Mouse (Mus musculus) ES-E14 (cell line): ENCODE results near the gene Ifi27. TPM values are rescaled to one million over a fixed set of nuclear protein-coding genes. Genes with fewer than 3 reads are reported as not detected.

ENCODE experiments used
- DNase-seq: peaks from one replicate; pipeline ENCODE4 v3.0.0-alpha.2; 2013; ENCODE audit warnings: low read depth, low spot score
- H3K27ac ChIP-seq: 2 replicates; pipeline ENCODE4 v1.5.1; 2012; ENCODE audit warnings: low read depth, mild to moderate bottlenecking, low read length, moderate library complexity, mixed read lengths; ENCODE audit not compliant: poor library complexity, insufficient read depth, severe bottlenecking
- H3K36me3 ChIP-seq: 2 replicates; pipeline ENCODE4 v1.6.1; 2012; ENCODE audit warnings: mild to moderate bottlenecking, low read length, moderate library complexity, mixed read lengths; ENCODE audit not compliant: control insufficient read depth, poor library complexity, insufficient read depth, severe bottlenecking
- H3K4me1 ChIP-seq, 2 experiments: fragments of 150-350 bp in 1 of 2; sonication (generic) in 1 of 2; 2 replicates each; pipeline ENCODE4 v1.6.1; 2012; ENCODE audit warnings: low read length in 2 of 2, mild to moderate bottlenecking in 1 of 2, mixed read lengths in 1 of 2; ENCODE audit not compliant: control insufficient read depth in 2 of 2, insufficient read depth in 2 of 2, poor library complexity in 1 of 2
- H3K4me3 ChIP-seq, 2 experiments: fragments of 150-350 bp in 1 of 2; sonication (generic) in 1 of 2; 2 replicates each; pipeline ENCODE4 v1.5.1; 2012; ENCODE audit warnings: low read length in 2 of 2, low read depth in 1 of 2, mild to moderate bottlenecking in 1 of 2, mixed read lengths in 1 of 2; ENCODE audit not compliant: insufficient read depth in 1 of 2, poor library complexity in 1 of 2, severe bottlenecking in 1 of 2
- H3K9ac ChIP-seq: 2 replicates; pipeline ENCODE4 v1.6.1; 2012; ENCODE audit warnings: low read depth, mild to moderate bottlenecking, low read length, mixed read lengths; ENCODE audit not compliant: poor library complexity, insufficient read depth, severe bottlenecking
- H3K9me3 ChIP-seq: fragments of 150-350 bp; sonication (generic); 2 replicates; pipeline ENCODE4 v1.6.1; 2012; ENCODE audit warnings: low read depth, mild to moderate bottlenecking, low read length; ENCODE audit not compliant: control insufficient read depth, insufficient read depth
- CHD2 ChIP-seq: IDR thresholded peaks from 2 replicates; pipeline ENCODE4 v1.6.1; 2014; ENCODE audit warnings: mild to moderate bottlenecking, low read depth, low read length, inconsistent platforms
- HCFC1 ChIP-seq: IDR thresholded peaks from 2 replicates; pipeline ENCODE4 v1.6.1; 2012; ENCODE audit warnings: low read length, inconsistent platforms, borderline replicate concordance; ENCODE audit not compliant: insufficient read depth
- MAFK ChIP-seq: IDR thresholded peaks from 2 replicates; pipeline ENCODE4 v1.6.1; 2014; ENCODE audit warnings: mild to moderate bottlenecking, low read depth, low read length, inconsistent platforms; ENCODE audit not compliant: insufficient read depth
- ZC3H11A ChIP-seq: IDR thresholded peaks from 2 replicates; pipeline ENCODE4 v1.6.1; 2012; ENCODE audit warnings: low read depth, mild to moderate bottlenecking, inconsistent platforms, low read length, borderline replicate concordance
- ZNF384 ChIP-seq: IDR thresholded peaks from 2 replicates; pipeline ENCODE4 v1.6.1; 2012; ENCODE audit warnings: low read depth, low read length, inconsistent platforms
- in situ Hi-C, 2 experiments: fragments of 600-800 bp; cut with MboI; formaldehyde crosslinking; loops; one replicate each; pipeline ENCODE4 v1.15.1; 2025; ENCODE audit warnings: low sequenced_read_pairs in 2 of 2, inconsistent platforms in 1 of 2; ENCODE audit not compliant: unreplicated experiment in 2 of 2
- total RNA-seq: library from RNA; depleted of rRNA; stranded (reverse); fragments of 300-350 nt; gene quantifications from 2 replicates; pipeline ENCODE4 v1.2.3, GENCODE M21; 2012

Gene Ifi27
- total RNA-seq, 1 experiment, result 2.1 TPM

DNA sequence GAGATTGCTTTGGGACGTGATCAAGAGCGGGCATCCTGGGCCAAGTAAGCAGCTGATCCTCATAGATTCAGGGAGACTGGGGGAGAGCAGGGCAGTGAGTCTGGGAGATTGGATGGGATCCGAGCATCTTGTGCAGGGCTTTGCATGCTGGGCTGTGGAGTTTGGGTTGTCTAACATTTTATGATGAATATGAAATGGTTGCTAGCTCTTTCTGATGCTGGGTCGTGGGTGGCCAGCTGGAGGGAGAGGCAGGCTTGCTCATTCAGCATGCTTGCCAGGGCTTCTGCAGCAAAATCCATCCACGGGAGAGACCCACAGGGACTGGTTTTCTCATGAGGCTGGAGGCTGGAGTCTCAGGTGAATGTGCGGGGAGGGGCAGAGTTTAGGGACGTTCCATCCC is 42.9 kb upstream of the Ifi27 start:
- Histone ChIP-seq H3K4me1 (peaks cover 0 to 3% of the 10 kb centered on the region in 2 experiments; a peak in 1 of 4 replicates), H3K4me3 (no peak overlapping the region), H3K27ac (no peak overlapping the region), H3K36me3 (no peaks in the 10 kb centered on the region), H3K9me3 (no peaks in the 10 kb centered on the region), H3K9ac (no peak overlapping the region)
- DNase-seq, result no peak
- TF ChIP-seq CHD2 (no peak), ZNF384 (no peak), ZC3H11A (no peak), MAFK (no peak), HCFC1 (no peak)
- in situ Hi-C loops, result no loop called here

DNA sequence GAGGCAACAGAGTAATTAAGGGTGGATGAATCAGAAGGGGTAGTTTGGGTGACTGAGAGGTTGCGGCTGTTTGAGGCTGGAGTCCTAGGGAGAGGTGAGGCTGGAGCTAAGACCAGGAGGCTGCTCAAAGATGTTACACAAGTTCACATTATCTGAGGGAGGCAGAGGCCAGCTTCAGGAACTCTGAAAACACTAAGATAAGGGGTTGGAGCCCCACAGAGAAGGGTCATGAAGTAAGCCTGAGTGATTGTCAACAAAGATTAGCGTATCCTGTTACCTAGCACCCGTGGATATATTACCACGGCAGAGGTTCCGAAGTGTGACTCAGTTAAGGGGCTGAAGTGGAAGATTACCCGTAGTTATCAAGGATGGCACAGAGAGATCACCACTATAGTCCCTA is 40.5 kb upstream of the Ifi27 start:
- H3K4me3 ChIP-seq, result no peak overlapping the region
- H3K9me3 ChIP-seq, result no peaks in the 10 kb centered on the region
- no peak for DNase-seq
- H3K9ac ChIP-seq, result no peak overlapping the region
- peaks cover 0 to 3% of the 10 kb centered on the region in 2 experiments; a peak in 1 of 4 replicates for H3K4me1 ChIP-seq
- no peaks in the 10 kb centered on the region for H3K36me3 ChIP-seq
- no peak overlapping the region for H3K27ac ChIP-seq
- TF ChIP-seq HCFC1, result no peak
- in situ Hi-C loops, result no loop called here

DNA sequence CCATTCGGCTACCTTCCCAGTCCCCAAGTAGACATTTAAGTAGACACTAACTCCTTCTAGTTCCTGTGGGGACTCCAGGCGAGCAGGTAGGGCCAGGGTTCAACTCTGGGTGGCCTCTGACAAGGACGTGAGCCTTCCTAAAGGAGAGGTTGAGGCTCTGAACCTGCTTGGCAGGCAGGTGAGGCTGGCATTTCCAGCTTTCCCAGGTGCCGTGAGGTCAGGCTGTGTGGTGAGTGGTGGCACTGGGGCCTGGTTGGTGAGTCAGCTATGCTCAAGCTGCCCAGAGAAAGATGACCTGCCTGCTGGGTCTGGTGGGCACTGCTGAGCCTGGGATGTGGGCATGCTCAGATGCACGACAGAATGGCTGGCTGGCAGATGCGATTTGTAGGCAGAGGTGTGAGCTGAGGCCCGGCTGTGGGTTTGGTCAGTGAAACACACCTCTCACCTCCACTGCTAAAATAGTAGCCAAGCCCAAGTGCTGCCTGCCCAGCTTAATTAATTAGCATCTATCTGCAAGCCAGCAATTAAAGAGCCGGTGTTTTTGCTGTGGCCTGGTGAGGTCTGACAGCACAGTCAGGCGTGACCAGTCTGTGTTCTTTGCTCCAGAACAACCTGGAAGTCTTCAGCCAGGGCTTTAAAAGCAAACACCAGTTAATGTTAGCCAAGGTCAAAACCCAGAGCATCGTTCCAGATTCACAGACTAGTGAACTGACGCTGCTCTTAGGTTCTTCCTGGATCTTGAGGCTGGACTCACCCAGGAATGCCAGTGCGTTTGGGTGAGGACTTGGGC is 38.3 kb upstream of the Ifi27 start:
- H3K27ac ChIP-seq, result no peak overlapping the region
- H3K4me1 ChIP-seq, result peaks cover 0 to 3% of the 10 kb centered on the region in 2 experiments; a peak in 1 of 4 replicates
- in situ Hi-C loops, result no loop called here

GRCm38 (mm10) chr12:103396751-103397150 is 37.3 kb upstream of the Ifi27 start:
- in situ Hi-C loops, result no loop called here
- TF ChIP-seq MAFK, result no peak
- no peak for TF ChIP-seq ZC3H11A
- TF ChIP-seq CHD2, result no peak
- no peak for TF ChIP-seq ZNF384
- no peak for TF ChIP-seq HCFC1
- Histone ChIP-seq H3K36me3 (no peaks in the 10 kb centered on the region), H3K4me1 (peaks cover 0 to 3% of the 10 kb centered on the region in 2 experiments; a peak in 1 of 4 replicates), H3K27ac (no peak overlapping the region), H3K9ac (no peak overlapping the region), H3K4me3 (no peak overlapping the region), H3K9me3 (no peaks in the 10 kb centered on the region)
- DNase-seq, result no peak

More for the DNA sequence above, 38.3 kb upstream of the Ifi27 start:
- TF ChIP-seq HCFC1 (no peak), ZNF384 (no peak), CHD2 (no peak), ZC3H11A (no peak), MAFK (no peak)
- no peak for DNase-seq
- no peak overlapping the region for H3K9ac ChIP-seq
- no peak overlapping the region for H3K4me3 ChIP-seq
- H3K36me3 ChIP-seq, result no peaks in the 10 kb centered on the region
- H3K9me3 ChIP-seq, result no peaks in the 10 kb centered on the region

DNA sequence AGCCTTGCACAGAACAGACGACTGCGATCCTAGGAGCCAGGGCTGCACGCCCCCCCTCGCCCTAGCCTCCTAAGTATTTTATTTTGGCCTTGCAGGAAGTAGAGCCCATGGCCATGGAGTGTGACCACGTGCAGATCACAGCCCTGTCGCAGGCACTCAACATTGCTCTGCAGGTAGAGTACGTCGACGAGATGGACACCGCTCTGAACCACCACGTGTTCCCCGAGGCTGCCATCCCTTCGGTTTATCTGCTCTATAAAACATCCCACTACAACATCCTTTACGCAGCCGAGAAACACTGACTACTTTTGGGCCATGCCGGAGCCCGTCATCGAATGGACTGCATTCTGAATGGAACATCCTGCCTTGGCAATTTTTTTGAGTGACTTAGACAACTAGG is 29.9 kb upstream of the Ifi27 start:
- in situ Hi-C loops, result no loop called here
- H3K36me3 ChIP-seq, result peaks cover 38% of the 10 kb centered on the region
- TF ChIP-seq MAFK (no peak), HCFC1 (no peak), ZC3H11A (no peak), ZNF384 (no peak)
- H3K27ac ChIP-seq, result no peak overlapping the region
- no peak overlapping the region for H3K4me3 ChIP-seq
- no peak for DNase-seq
- no peaks in the 10 kb centered on the region for H3K9me3 ChIP-seq
- no peaks in the 10 kb centered on the region for H3K4me1 ChIP-seq
- no peak overlapping the region for H3K9ac ChIP-seq
